Mouse (Mus musculus) cerebellum, adult 18-20 months (tissue): Measurements from ENCODE around the gene Sec22a.

Experiments used
- DNase-seq, 2 experiments: peaks; one replicate each; pipeline ENCODE4 v3.0.0; 2021

Gene Sec22a

GRCm38 (mm10) chr16:35309634-35310033 is 54.1 kb downstream of the Sec22a start:
- DNase-seq = no peak

- no peak for DNase-seq
Observed at GRCm38 (mm10) chr16:35308486-35309143, 55.1 kb downstream of the Sec22a start.

- DNase-seq = no peak
Observed at GRCm38 (mm10) chr16:35308016-35308415, 55.7 kb downstream of the Sec22a start.

- DNase-seq = no peak
Observed at GRCm38 (mm10) chr16:35307331-35307730, 56.4 kb downstream of the Sec22a start.

GRCm38 (mm10) chr16:35306631-35307030 is 57.1 kb downstream of the Sec22a start:
- DNase-seq = no peak

- DNase-seq = no peak
Observed at GRCm38 (mm10) chr16:35305226-35305625, 58.5 kb downstream of the Sec22a start.

- no peak for DNase-seq
Observed at GRCm38 (mm10) chr16:35304416-35304815, 59.3 kb downstream of the Sec22a start.

- no peak for DNase-seq
Observed at GRCm38 (mm10) chr16:35303721-35304120, 60.0 kb downstream of the Sec22a start.

GRCm38 (mm10) chr16:35302441-35303280 is 61.1 kb downstream of the Sec22a start:
- DNase-seq = no peak

GRCm38 (mm10) chr16:35300156-35300555 is 63.6 kb downstream of the Sec22a start:
- DNase-seq = no peak

GRCm38 (mm10) chr16:35297786-35298185 is 65.9 kb downstream of the Sec22a start:
- no peak for DNase-seq

- DNase-seq = no peak
Observed at GRCm38 (mm10) chr16:35287244-35287643, 76.5 kb downstream of the Sec22a start.

- no peak for DNase-seq
Observed at GRCm38 (mm10) chr16:35285821-35286220, 77.9 kb downstream of the Sec22a start.

GRCm38 (mm10) chr16:35282456-35282855 is 81.3 kb downstream of the Sec22a start:
- DNase-seq = no peak

- DNase-seq = no peak
Observed at GRCm38 (mm10) chr16:35278166-35278565, 85.6 kb downstream of the Sec22a start.

- DNase-seq = no peak
Observed at GRCm38 (mm10) chr16:35272417-35272816, 91.3 kb downstream of the Sec22a start.

- no peak for DNase-seq
Observed at GRCm38 (mm10) chr16:35271572-35271971, 92.1 kb downstream of the Sec22a start.

GRCm38 (mm10) chr16:35270945-35271344 is 92.8 kb downstream of the Sec22a start:
- DNase-seq = no peak

- peak; percentile 85 to 88 for DNase-seq
Observed at GRCm38 (mm10) chr16:35270353-35270934, 93.3 kb downstream of the Sec22a start.
